Mouse (Mus musculus) heart, adult 9 months (tissue): ENCODE data around the gene Zdhhc5.
"Not testable (repeated sequence)": the region's sequence is repeated elsewhere in the genome, so short reads cannot be mapped to it uniquely, and the experiment has no call there.

Experiments used
- DNase-seq, 2 experiments: peaks; one replicate each; pipeline ENCODE4 v3.0.0; 2022; ENCODE audit warnings: low spot score in 2 of 2

Zdhhc5 gene

DNA sequence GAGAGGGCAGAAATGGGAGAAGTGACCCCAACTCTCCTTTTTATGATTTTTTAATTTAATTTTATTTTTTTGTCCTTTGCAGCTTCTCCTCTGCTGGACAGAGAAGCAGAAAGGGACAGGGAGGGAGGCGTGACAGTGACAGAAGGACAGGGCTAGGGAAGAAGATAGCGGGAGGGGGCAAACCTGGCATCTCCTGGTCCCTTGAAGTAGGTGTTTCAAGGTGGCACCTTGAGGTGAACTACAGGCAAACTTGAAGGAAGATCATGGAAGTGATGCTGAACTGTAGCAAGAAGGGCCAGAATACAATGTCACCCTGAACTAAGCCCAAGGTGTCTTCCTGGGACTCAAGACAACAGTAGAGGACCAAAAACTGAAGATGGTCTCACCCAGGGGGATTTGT, 19.9 kb upstream of the Zdhhc5 start:
- DNase-seq, result no peak

DNA sequence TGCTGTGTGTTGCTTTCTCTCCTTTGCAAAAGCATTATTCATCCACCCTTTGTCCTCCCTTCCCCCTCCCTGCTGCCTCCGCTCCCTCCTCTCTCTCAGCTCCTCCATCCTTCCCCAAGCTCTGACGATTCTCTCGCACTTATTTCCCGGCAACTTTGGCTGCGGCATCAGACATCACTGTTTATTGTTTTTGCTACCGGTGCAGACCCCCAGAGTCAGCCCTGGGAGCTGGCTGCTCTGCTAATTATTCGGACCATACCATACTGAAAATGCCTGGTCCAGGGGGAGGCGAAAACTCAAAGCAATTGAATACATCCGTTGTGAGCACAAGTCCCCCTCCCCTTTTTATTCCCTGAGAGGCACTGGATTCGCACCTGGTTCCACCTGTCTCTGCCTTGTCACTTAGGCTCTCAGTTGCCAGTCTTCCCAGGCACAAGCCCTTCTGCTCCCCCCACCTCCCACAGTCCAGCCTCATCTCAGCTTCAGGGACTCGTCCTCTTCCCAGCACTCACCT, 19.4 kb upstream of the Zdhhc5 start:
- no peak for DNase-seq

DNA sequence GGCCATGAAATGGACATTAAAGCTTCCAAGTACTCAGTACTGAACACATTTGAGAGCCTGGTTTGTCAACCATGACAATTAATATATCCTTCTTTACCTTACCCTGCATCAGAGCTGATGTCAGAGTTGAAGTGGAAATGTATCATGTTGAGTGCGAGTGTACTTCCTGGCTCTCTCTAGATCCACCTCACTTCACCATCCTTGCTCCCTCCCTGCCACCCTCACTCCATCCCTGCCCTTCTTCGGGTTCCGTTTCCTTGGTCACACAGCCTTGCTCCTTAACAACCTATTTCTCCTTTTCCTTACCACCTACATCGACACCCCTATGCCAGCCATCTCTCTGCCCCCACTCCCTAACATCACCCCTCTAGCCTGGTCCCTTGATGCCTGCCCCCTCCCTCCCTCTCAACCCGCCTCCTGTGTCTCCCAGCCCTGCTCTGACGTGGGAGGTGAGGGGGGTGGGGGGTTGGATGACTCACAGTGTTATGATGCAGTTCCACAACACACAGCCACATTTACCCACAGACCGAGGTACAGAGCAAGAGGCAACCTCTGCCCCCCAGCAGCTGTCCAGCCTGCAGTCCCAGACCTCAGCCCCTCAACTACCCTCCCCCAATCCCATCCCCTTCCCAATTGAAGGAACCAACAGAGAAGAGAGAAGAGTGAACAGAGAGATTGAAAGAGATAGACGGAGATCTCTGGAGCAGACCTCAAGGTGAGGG, 18.8 kb upstream of the Zdhhc5 start, which contains the start of gene Ypel4:
Gene Ypel4 (plus strand): TSS at position 480 of the 722 bp plus-strand sequence.
- DNase-seq, result no peak

DNA sequence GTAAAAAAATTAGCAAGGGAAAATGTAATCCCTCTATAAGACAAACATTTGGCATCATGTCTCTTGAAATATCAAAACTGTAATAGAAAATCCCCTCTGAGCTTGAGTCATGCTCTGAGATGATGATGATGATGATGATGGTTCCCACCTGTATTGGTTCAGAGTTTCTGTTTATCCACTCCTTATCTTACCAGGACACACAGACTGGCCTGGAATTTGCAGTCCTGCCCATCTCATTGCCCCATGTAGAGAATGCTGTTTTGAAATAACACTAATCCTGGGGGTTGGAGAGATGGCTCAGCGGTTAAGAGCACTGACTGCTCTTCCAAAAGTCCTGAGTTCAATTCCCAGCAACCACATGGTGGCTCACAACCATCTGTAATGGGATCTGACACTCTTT, 17.4 kb upstream of the Zdhhc5 start:
- DNase-seq, result no peak

DNA sequence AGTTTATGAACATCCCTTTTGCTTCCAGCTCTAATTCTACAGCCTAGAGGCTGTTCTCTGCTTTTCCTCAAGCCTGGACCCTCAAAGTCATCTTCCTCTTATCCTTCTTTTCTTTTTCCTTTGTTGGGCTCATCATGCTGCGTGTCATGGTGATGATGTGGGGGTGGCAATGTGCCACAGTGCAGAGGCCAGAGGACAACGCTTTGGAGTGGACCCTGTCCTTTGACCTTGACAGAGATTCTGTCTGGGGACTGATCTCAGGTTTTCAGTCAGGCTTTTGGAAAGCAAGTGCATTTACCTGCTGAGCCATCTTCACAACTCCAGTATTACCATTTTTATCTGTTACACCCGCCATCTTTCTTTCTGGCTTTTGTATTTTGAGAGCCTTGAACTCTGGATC, 16.2 kb upstream of the Zdhhc5 start:
- no peak for DNase-seq

DNA sequence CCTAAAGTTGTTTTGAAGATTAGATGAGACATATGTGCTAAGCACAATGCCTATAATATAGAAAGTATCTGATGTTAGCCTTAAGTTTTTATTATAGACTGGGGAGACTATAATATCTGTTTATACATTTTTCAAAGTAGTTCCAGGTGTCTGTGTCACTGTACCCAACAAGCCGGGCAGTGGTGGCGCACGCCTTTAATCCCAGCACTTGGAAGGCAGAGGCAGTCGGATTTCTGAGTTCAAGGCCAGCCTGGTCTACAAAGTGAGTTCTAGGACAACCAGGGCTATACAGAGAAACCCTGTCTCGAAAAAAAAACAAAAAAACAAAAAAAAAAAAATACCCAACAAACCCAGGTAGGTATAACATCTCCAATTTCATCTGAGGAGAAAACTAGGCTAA, 13.2 kb upstream of the Zdhhc5 start:
- not testable (repeated sequence) for DNase-seq

DNA sequence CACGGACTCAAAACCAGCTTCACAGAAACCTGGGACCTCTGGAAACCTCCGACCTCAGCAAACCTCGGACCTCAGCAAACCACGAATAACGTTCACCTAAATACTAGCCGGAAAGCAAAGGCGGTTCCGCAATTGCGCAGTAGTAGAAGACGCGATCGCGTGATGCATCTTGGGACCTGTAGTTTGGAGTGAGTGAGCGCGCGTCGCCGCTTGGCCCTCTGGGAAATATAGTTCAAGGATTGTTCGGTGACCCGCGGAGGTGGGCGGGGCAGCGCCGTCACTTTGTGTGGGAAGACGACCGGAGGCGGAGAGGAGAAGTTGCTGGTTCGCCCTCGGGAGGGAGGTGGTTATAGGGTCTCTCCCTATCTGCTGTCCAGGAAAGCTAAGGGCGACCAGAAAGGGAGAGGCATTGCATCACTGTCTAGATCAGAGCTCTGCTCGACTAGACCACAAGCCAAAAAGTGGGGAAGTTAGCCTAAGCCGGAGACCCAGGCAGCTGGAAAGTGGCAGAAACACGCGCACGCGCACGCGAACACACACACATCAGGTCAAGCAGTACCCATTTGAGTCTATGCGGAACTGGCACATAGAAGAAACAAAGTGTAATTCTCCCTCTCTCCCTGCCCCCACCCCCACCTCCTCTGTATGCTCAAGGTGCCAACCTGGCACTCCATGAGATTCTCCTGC, 12.3 kb upstream of the Zdhhc5 start, which contains the start of gene Clp1:
Gene Clp1 (minus strand): TSS at position 179 of the 687 bp plus-strand sequence.
- peak; percentile 95 to 97 for DNase-seq

DNA sequence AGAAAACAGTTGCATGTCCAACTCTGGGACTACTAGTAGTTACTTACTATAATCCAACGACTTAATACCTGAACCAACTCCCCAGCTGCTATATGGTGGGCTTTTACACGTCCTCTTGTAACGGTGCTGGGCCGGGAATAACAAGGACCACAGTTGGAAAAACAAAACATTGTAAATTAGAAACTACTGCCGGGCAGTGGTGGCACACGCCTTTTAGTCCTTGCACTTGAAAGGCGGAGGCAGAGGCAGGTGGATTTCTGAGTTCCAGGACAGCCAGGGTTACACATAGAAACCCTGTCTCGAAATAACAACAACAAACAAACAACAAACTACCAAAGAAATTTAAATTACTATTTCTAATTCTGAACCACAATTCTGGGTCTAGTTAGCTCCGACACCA, 11.7 kb upstream of the Zdhhc5 start:
- DNase-seq, result no peak

DNA sequence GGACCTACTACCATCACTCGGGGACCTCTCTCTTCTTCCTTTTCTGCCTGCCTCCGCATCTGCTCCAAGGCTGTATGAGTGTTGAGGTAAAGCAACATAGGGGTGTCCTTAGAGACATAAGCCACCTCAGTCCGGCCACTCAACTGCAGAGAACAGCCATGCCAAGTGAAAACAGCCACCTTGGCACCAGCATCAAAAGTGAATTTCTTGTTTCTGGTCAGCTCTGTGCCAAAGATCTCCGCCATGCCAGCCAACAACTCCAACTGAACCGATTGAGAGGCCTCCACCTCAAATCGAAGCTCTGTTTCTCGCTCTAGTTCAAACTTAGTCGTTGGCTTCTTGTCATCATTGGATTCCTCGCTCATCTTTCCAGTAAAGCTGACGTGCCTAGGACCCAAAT, 10.8 kb upstream of the Zdhhc5 start:
- DNase-seq, result no peak

DNA sequence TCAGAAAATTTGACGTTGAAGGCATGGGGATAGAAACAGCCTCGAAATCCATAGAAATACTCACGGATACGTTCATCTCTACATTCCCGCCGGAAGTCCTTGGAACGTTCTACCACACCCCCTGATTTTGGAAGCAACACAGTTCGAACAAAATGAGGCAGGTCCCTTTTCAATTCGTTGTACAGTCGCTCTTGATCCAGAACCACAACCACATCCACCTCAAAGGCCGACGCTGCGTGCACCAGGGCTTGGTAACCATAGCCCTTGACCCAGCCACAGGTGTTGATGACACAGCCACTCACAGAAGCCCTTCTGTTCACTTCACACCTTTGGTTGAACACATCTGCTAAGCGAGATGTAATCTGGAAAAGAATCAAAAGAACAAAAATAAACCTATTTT, 8.9 kb upstream of the Zdhhc5 start:
- DNase-seq, result no peak

DNA sequence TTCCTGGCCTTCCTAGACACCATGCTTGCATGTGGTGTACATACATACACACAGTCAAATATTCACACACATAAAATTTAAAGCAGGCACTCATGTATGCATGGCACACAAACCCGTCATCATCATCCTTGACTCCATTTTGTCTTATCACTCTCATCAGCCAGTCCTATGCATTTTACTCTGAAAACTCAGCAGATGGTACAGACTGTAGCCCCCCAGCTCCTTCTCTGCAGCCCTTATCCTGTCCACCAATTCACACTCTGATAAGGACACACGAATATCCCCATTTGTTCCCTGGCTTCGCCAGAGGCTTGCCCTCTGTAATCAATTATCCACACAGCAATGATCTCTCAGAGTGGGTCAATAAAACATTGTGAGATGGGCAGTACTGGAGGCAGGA, 6.2 kb upstream of the Zdhhc5 start:
- DNase-seq, result no peak

DNA sequence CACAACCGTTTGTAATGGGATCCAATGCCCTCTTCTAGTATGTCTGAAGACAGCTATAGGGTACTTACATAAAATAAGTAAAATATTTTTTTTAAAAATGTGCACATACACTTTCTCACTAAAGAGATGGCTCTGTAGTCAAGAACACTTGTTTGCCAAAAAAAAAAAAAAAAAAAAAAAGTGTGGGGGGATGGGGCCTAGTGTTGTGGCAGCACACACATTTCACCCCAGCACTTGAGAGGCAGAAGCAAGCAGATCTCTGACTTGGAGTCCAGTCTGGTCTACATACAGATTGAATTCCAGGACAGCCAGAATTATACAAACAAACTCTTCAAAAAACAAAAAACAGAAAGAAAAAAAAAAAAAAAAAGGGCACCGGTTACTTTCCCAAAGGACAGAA, 5.7 kb upstream of the Zdhhc5 start:
- no peak for DNase-seq

DNA sequence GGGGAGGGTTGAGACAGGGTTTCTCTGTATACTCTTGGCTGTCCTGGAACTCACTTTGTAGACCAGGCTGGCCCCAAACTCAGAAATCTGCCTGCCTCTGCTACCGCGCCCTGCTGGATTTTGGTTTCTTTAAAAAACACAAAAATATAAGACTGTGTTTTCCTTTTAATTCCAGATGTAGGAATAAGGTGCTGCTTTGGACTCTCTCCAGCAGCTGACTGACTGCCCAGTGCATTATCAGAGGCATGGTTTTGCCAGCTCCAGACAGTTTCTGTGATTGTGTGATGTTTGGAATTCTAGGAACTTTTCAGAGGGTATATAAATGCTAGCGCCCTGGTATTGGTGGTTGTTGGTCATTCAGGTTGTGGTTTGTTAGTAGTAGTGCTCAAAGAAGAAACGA, 2.4 kb upstream of the Zdhhc5 start:
- no peak for DNase-seq

DNA sequence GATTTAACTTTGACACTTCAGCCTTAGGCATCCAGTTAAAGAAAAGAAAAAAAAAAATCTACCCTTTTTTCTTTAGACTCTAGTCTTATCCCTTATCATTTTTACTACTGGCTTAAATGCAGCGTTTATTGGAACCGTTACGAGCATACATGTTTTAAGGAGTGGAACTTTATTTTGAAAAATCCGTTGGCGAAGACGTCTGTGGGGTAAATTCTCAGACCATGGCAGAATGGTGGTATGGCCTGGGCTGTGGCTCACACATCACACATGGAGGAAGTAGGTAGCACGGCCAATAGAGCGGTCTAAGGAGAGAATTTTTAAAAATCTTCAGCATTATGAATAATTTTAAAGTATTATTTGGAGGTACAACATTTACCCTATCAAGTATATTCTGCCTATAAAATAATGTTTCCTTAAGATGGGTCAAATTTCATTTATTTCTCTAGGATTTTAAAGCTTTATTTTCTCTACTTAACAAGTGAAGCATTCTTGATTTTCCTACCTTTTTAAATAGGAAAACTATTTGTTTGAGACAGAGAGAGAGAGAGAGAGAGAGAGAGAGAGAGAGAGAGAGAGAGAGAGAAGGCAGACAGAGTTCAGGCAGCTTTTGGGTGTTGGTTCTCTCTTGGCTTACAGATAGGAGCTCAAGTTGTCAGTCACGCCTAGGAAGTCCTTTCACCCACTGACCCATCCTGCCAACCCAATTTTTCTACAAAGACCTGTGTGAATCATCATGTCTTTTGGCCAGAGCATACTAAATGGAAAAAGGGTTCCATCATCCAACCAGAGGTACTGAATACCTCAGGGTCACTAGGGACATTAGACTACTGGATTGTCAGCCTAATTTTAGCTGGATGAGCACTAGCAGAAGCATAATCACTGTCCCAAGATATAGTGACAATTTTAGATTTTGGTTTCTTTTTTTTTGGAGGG, 1.7 kb upstream of the Zdhhc5 start:
- no peak for DNase-seq

DNA sequence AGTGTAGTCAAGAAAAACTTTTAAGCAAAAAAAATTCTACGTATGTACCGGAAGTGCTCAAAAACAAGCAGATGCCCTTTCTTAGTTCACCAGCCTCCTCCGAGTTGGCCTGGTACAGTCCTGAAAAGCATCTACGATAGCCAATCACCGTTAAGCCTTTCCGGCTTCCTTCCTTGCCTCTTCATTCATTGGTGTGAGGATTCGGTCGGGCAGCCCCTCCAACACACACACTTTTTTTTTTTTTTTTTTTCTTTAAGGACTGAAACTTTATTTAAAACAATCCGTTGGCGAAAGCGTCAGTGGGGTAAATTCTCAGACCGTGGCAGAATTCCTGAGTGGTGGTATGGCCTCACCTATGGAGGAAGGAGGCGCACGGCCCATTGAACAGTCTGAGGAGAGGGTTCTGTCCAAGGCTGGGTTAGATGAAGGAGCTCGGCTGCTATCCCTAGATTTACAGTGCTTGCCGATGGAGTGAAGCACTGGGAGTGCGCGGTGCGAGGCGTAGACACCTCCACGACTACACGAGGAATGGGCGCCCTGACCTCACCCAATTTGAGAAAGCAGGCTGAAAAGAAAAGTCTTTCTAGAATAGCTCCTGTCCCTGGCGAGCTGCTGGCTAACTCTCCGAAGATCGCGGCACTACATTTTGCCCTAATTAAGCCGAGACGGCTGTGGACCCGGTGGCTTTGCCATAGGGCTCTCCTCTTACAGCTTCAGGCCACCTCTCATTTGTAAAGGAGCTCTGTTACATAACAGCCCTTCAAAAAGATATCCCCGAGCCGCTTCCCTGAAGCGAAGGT, 782 bp upstream of the Zdhhc5 start:
- peak; percentile 74 to 97 for DNase-seq

DNA sequence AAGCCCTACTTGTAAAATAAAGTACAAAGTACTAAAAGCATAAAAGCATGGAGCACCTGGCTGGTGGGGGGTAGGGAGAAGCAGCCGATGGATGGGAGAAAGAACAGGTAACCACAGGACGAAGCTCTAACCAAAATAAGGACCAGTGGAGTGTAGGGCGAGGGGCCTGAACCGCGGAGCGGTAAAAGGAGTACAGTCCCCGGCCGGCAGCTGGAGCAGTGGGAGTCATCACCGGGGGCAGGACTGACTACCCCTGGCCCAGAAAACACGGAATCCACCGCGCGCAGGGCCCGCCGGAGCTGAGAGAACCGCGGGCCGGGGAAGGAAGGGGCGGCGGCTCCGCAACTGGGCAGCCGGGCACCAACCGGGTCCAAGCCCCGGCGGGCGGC, 564 bp downstream of the Zdhhc5 start:
- DNase-seq, result no peak

DNA sequence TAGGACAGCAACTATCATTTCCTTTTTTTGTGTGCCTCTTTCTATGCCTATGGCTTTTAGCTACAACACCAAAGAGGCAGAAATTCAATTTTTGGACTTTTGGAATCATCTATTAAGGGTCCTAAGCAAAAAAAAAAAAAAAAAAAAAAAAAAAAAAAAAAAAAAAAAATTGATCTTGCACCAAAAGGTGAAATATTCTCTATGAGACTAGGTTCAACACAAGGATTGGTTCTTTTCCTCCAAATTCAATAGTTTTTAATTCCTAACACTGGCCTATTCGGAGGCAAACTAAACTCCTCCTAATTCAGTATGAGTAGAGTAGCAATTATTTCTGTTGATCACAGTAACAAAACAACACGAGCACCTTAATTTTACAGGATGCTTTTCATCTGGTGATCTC, 3.1 kb downstream of the Zdhhc5 start:
- DNase-seq, result no peak

DNA sequence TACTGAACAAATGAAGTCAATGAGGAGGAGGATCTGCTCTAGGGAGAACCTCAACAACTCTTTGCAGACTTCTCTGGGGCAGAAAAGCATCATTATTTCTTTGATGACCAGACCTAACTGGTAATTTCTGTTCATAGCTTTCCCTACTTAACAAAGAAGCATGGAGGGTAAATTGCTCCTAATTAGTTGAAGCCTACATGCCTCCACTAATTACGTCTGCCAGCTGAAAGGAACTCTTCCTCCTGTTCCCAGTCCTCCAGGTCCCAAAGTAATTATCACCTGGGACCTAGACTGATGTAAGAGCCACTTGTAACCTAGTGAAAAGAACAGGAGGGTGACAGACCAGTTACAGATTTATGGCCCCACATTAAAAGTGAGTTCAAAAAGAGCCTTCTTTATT, 7.5 kb downstream of the Zdhhc5 start:
- DNase-seq, result no peak

DNA sequence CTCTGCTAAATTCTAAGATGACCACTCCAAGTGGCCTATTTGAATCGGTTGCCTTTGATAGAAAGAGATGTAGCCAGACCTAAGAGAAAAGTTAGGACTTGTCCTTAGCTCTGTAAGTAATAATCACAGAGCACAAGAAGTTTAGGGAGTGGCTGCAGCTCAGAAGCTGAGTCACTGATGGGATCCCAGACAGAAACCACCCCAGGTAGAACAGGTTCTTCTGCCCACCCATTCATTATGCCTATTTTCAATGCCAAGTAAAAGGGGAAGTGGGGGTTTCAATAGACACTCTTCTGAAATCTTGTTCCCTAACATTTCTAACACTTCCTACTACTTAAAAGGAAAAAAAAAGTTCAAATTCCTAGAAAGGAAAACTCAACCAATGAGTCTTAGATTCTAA, 9.7 kb downstream of the Zdhhc5 start:
- DNase-seq, result no peak

DNA sequence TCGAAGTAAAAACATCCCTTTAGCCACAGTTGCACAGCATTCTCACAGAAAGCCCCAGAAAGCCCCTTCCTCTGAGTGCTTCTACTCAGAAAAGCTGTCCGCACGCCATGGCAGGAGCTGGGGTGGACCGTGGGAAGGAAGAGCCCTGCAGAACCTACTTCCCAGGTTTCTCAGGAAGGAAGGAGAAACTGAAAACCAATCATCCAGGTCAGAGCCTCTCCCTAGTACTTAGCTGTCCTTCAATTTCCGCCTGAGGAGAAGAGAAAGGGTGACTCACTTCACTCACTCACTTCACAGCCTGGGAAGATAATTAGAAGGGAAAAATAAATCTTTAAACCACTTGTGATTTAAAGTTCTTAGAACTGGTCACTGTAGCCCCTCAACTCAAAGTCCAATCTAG, 10.7 kb downstream of the Zdhhc5 start:
- no peak for DNase-seq

DNA sequence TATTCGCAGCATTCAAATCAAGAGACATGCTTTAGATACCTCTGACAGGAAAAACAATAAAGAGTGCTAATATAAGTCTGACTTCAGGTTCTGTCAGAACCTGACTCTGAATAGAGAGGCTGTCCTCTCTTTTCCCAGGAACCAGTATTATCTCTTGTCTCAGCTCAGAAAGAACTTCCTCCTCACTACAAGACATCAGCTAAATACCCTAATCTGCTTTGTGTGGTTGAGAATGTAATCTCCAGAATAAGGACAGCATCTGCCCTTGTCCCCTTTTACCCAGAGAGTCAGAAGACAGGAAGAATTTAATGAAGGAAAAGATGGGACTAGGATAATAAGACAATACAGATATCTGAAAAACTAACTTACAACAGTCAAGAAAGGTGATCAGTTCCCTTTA, 11.5 kb downstream of the Zdhhc5 start:
- DNase-seq, result no peak
